Mouse (Mus musculus) adrenal gland (tissue): ENCODE data around the gene Gm15155.
"Not testable (repeated sequence)": the region's sequence is repeated elsewhere in the genome, so short reads cannot be mapped to it uniquely, and the experiment has no call there.

Experiments used
- intact Hi-C: fragments of 180-260 bp; cut with DNase I; formaldehyde crosslinking; loops from one replicate; pipeline ENCODE4 v1.15.1; 2025

Gene Gm15155

GRCm38 (mm10) chrX:156009756-156010155, 385.2 kb downstream of the Gm15155 start:
- intact Hi-C loops, result no loop called here

GRCm38 (mm10) chrX:156155776-156156175, 531.2 kb downstream of the Gm15155 start:
- intact Hi-C loops, result no loop called here

- intact Hi-C loops, result no loop called here
Measured at GRCm38 (mm10) chrX:156171587-156171986, 547.0 kb downstream of the Gm15155 start.

GRCm38 (mm10) chrX:156303806-156304205, 679.3 kb downstream of the Gm15155 start:
- intact Hi-C loops, result not testable (repeated sequence)
